Mouse (Mus musculus): Measurements from ENCODE around the gene Nat10. TPM values are rescaled to one million over a fixed set of nuclear protein-coding genes. Genes with fewer than 3 reads are reported as not detected.

Gene Nat10
- polyA plus RNA-seq, 1 experiment from 2014 or later, result 22.7 TPM

- Histone ChIP-seq H3K4me3 (ENCODE audit: low read depth, low read length) (no peak overlapping the region), H3K9ac (ENCODE audit: low read depth, low read length) (no peak overlapping the region), H3K27me3 (ENCODE audit: control insufficient read depth, insufficient read depth, low read length) (no peaks in the 10 kb centered on the region), H3K4me2 (replicated peaks; ENCODE audit: low read depth, low read length) (no peak overlapping the region), H3K4me1 (replicated peaks; ENCODE audit: control insufficient read depth, insufficient read depth, low read length) (no peaks in the 10 kb centered on the region), H3K27ac (ENCODE audit: low read depth, low read length) (no peak overlapping the region), H3K36me3 (ENCODE audit: control insufficient read depth, insufficient read depth, low read length) (peaks cover 4% of the 10 kb centered on the region; the same call in 1 of the 2 replicates), H3K9me3 (ENCODE audit: control insufficient read depth, low read length) (no peaks in the 10 kb centered on the region)
- no peak for ATAC-seq (ENCODE audit: low FRiP score)
- 98% methylated on average over 6 of the region's 6 CpGs for WGBS
- no peak for DNase-seq (ENCODE audit: low spot score)
Observed at GRCm38 (mm10) chr2:103751771-103752170, 9.3 kb downstream of the Nat10 start.

- Histone ChIP-seq H3K27ac (ENCODE audit: low read depth, low read length) (no peak overlapping the region), H3K4me2 (replicated peaks; ENCODE audit: low read depth, low read length) (no peak overlapping the region), H3K4me3 (ENCODE audit: low read depth, low read length) (no peak overlapping the region), H3K36me3 (ENCODE audit: control insufficient read depth, insufficient read depth, low read length) (peaks cover 4% of the 10 kb centered on the region; the same call in 1 of the 2 replicates), H3K4me1 (replicated peaks; ENCODE audit: control insufficient read depth, insufficient read depth, low read length) (no peaks in the 10 kb centered on the region), H3K27me3 (ENCODE audit: control insufficient read depth, insufficient read depth, low read length) (no peaks in the 10 kb centered on the region), H3K9me3 (ENCODE audit: control insufficient read depth, low read length) (no peaks in the 10 kb centered on the region), H3K9ac (ENCODE audit: low read depth, low read length) (no peak overlapping the region)
- WGBS, result 95% methylated on average over 3 of the region's 3 CpGs
- DNase-seq (ENCODE audit: low spot score) (no peak), ATAC-seq (ENCODE audit: low FRiP score) (no peak)
Observed at GRCm38 (mm10) chr2:103749091-103749490, 12.0 kb downstream of the Nat10 start.

- ATAC-seq (ENCODE audit: low FRiP score) (no peak), DNase-seq (ENCODE audit: low spot score) (no peak)
- 91% methylated on average over 9 of the region's 9 CpGs for WGBS
- Histone ChIP-seq H3K27ac (ENCODE audit: low read depth, low read length) (no peak overlapping the region), H3K9me3 (ENCODE audit: control insufficient read depth, low read length) (no peaks in the 10 kb centered on the region), H3K27me3 (ENCODE audit: control insufficient read depth, insufficient read depth, low read length) (no peaks in the 10 kb centered on the region), H3K36me3 (ENCODE audit: control insufficient read depth, insufficient read depth, low read length) (peaks cover 4% of the 10 kb centered on the region; the same call in 1 of the 2 replicates), H3K4me1 (replicated peaks; ENCODE audit: control insufficient read depth, insufficient read depth, low read length) (no peaks in the 10 kb centered on the region), H3K4me3 (ENCODE audit: low read depth, low read length) (no peak overlapping the region), H3K4me2 (replicated peaks; ENCODE audit: low read depth, low read length) (no peak overlapping the region), H3K9ac (ENCODE audit: low read depth, low read length) (no peak overlapping the region)
Observed at GRCm38 (mm10) chr2:103747891-103748290, 13.2 kb downstream of the Nat10 start.

- WGBS, result 90% methylated on average over 2 of the region's 2 CpGs
- Histone ChIP-seq H3K4me2 (replicated peaks; ENCODE audit: low read depth, low read length) (no peak overlapping the region), H3K36me3 (ENCODE audit: control insufficient read depth, insufficient read depth, low read length) (peaks cover 4% of the 10 kb centered on the region; the same call in 1 of the 2 replicates), H3K4me1 (replicated peaks; ENCODE audit: control insufficient read depth, insufficient read depth, low read length) (no peaks in the 10 kb centered on the region), H3K9ac (ENCODE audit: low read depth, low read length) (no peak overlapping the region), H3K27me3 (ENCODE audit: control insufficient read depth, insufficient read depth, low read length) (no peaks in the 10 kb centered on the region), H3K4me3 (ENCODE audit: low read depth, low read length) (no peak overlapping the region), H3K9me3 (ENCODE audit: control insufficient read depth, low read length) (no peaks in the 10 kb centered on the region), H3K27ac (ENCODE audit: low read depth, low read length) (no peak overlapping the region)
- ATAC-seq (ENCODE audit: low FRiP score) (no peak), DNase-seq (ENCODE audit: low spot score) (no peak)
Observed at GRCm38 (mm10) chr2:103746761-103747160, 14.3 kb downstream of the Nat10 start.

- H3K4me1 ChIP-seq (replicated peaks; ENCODE audit: control insufficient read depth, insufficient read depth, low read length), result no peaks in the 10 kb centered on the region
- no peak overlapping the region for H3K4me3 ChIP-seq (ENCODE audit: low read depth, low read length)
- H3K36me3 ChIP-seq (ENCODE audit: control insufficient read depth, insufficient read depth, low read length), result no peaks in the 10 kb centered on the region
- ATAC-seq (ENCODE audit: low FRiP score) (no peak), DNase-seq (ENCODE audit: low spot score) (no peak)
- no peaks in the 10 kb centered on the region for H3K9me3 ChIP-seq (ENCODE audit: control insufficient read depth, low read length)
- H3K4me2 ChIP-seq (replicated peaks; ENCODE audit: low read depth, low read length), result no peak overlapping the region
- no peak overlapping the region for H3K9ac ChIP-seq (ENCODE audit: low read depth, low read length)
- no peaks in the 10 kb centered on the region for H3K27me3 ChIP-seq (ENCODE audit: control insufficient read depth, insufficient read depth, low read length)
- H3K27ac ChIP-seq (ENCODE audit: low read depth, low read length), result no peak overlapping the region
- WGBS, result 95% methylated on average over 2 of the region's 2 CpGs
Observed at GRCm38 (mm10) chr2:103746096-103746495, 15.0 kb downstream of the Nat10 start.

- no peaks in the 10 kb centered on the region for H3K4me1 ChIP-seq (replicated peaks; ENCODE audit: control insufficient read depth, insufficient read depth, low read length)
- 93% methylated on average over 5 of the region's 5 CpGs for WGBS
- DNase-seq (ENCODE audit: low spot score), result no peak
- H3K27ac ChIP-seq (ENCODE audit: low read depth, low read length), result no peak overlapping the region
- no peak overlapping the region for H3K4me2 ChIP-seq (replicated peaks; ENCODE audit: low read depth, low read length)
- no peaks in the 10 kb centered on the region for H3K27me3 ChIP-seq (ENCODE audit: control insufficient read depth, insufficient read depth, low read length)
- no peaks in the 10 kb centered on the region for H3K36me3 ChIP-seq (ENCODE audit: control insufficient read depth, insufficient read depth, low read length)
- H3K9ac ChIP-seq (ENCODE audit: low read depth, low read length), result no peak overlapping the region
- no peaks in the 10 kb centered on the region for H3K9me3 ChIP-seq (ENCODE audit: control insufficient read depth, low read length)
- no peak for ATAC-seq (ENCODE audit: low FRiP score)
- H3K4me3 ChIP-seq (ENCODE audit: low read depth, low read length), result no peak overlapping the region
Observed at GRCm38 (mm10) chr2:103745481-103745880, 15.6 kb downstream of the Nat10 start.

GRCm38 (mm10) chr2:103743988-103744387 is 17.1 kb downstream of the Nat10 start:
- H3K27ac ChIP-seq (ENCODE audit: low read depth, low read length), result no peak overlapping the region
- ATAC-seq (ENCODE audit: low FRiP score), result 0 out of 2 replicates have a peak, but pooled peaks have one; percentile 17
- peak; percentile 83 for DNase-seq (ENCODE audit: low spot score)
- no peak overlapping the region for H3K4me2 ChIP-seq (replicated peaks; ENCODE audit: low read depth, low read length)
- no peaks in the 10 kb centered on the region for H3K9me3 ChIP-seq (ENCODE audit: control insufficient read depth, low read length)
- no peaks in the 10 kb centered on the region for H3K27me3 ChIP-seq (ENCODE audit: control insufficient read depth, insufficient read depth, low read length)
- H3K36me3 ChIP-seq (ENCODE audit: control insufficient read depth, insufficient read depth, low read length), result 0 out of 2 replicates have a peak, but pooled peaks cover 2% of the 10 kb centered on the region
- H3K4me3 ChIP-seq (ENCODE audit: low read depth, low read length), result no peak overlapping the region
- WGBS, result 84% methylated on average over 7 of the region's 7 CpGs
- H3K9ac ChIP-seq (ENCODE audit: low read depth, low read length), result no peak overlapping the region
- no peaks in the 10 kb centered on the region for H3K4me1 ChIP-seq (replicated peaks; ENCODE audit: control insufficient read depth, insufficient read depth, low read length)

GRCm38 (mm10) chr2:103743536-103743935 is 17.5 kb downstream of the Nat10 start:
- WGBS, result 92% methylated on average over 2 of the region's 2 CpGs
- Histone ChIP-seq H3K9ac (ENCODE audit: low read depth, low read length) (no peak overlapping the region), H3K4me1 (replicated peaks; ENCODE audit: control insufficient read depth, insufficient read depth, low read length) (no peaks in the 10 kb centered on the region), H3K4me3 (ENCODE audit: low read depth, low read length) (no peak overlapping the region), H3K4me2 (replicated peaks; ENCODE audit: low read depth, low read length) (no peak overlapping the region), H3K27ac (ENCODE audit: low read depth, low read length) (no peak overlapping the region), H3K27me3 (ENCODE audit: control insufficient read depth, insufficient read depth, low read length) (no peaks in the 10 kb centered on the region), H3K9me3 (ENCODE audit: control insufficient read depth, low read length) (no peaks in the 10 kb centered on the region), H3K36me3 (ENCODE audit: control insufficient read depth, insufficient read depth, low read length) (0 out of 2 replicates have a peak, but pooled peaks cover 2% of the 10 kb centered on the region)
- no peak for ATAC-seq (ENCODE audit: low FRiP score)
- no peak for DNase-seq (ENCODE audit: low spot score)

GRCm38 (mm10) chr2:103742821-103743220 is 18.2 kb downstream of the Nat10 start:
- 95% methylated on average over 6 of the region's 6 CpGs for WGBS
- H3K4me3 ChIP-seq (ENCODE audit: low read depth, low read length), result no peak overlapping the region
- ATAC-seq (ENCODE audit: low FRiP score) (no peak), DNase-seq (ENCODE audit: low spot score) (no peak)
- H3K27me3 ChIP-seq (ENCODE audit: control insufficient read depth, insufficient read depth, low read length), result no peaks in the 10 kb centered on the region
- no peaks in the 10 kb centered on the region for H3K9me3 ChIP-seq (ENCODE audit: control insufficient read depth, low read length)
- H3K36me3 ChIP-seq (ENCODE audit: control insufficient read depth, insufficient read depth, low read length), result 0 out of 2 replicates have a peak, but pooled peaks cover 2% of the 10 kb centered on the region
- H3K4me1 ChIP-seq (replicated peaks; ENCODE audit: control insufficient read depth, insufficient read depth, low read length), result no peaks in the 10 kb centered on the region
- no peak overlapping the region for H3K9ac ChIP-seq (ENCODE audit: low read depth, low read length)
- no peak overlapping the region for H3K27ac ChIP-seq (ENCODE audit: low read depth, low read length)
- H3K4me2 ChIP-seq (replicated peaks; ENCODE audit: low read depth, low read length), result no peak overlapping the region
